Mouse (Mus musculus) erythroblast, embryonic 14.5 days (primary cell): ENCODE measurements around the gene Zc3hav1l.

ENCODE experiments used
- GATA1 ChIP-seq: IDR thresholded peaks from 2 replicates; pipeline ENCODE4 v1.6.1; 2012; ENCODE audit warnings: low read length, inconsistent platforms, mixed read lengths
- TAL1 ChIP-seq: IDR thresholded peaks from 3 replicates; pipeline ENCODE4 v1.6.1; 2012; ENCODE audit warnings: low read length, inconsistent platforms, mixed read lengths

GRCm38 (mm10) chr6:38335264-38335663 lies 36.2 kb upstream of the Zc3hav1l start:
- TF ChIP-seq TAL1 (no peak), GATA1 (no peak)
